Mouse (Mus musculus): ENCODE data around the gene Mfsd13b.

- TF ChIP-seq POLR2A (IDR thresholded peaks at IDR 0.05; ENCODE audit: borderline replicate concordance, control insufficient read depth, low read depth, low read length) (no peak), CTCF (IDR thresholded peaks at IDR 0.05; ENCODE audit: control insufficient read depth, insufficient read depth, low read length) (peak; percentile 77)
Measured at GRCm38 (mm10) chr7:120934716-120935115, 47.6 kb upstream of the Mfsd13b start.

Data from bone marrow, adult 2 months (tissue).